Mouse (Mus musculus) heart, embryonic 12.5 days (tissue): Measurements from ENCODE around the gene Glt8d1. TPM values are rescaled to one million over a fixed set of nuclear protein-coding genes. Genes with fewer than 3 reads are reported as not detected.

ENCODE experiments used
- polyA plus RNA-seq: library from polyadenylated mRNA; unstranded; fragments of >200 nt; fragmentation: Nextera tagmentation; extraction: Ambion mirVana; gene quantifications from 2 replicates; pipeline ENCODE4 v1.2.1, GENCODE M21; 2016

The Glt8d1 gene
- polyA plus RNA-seq, 1 experiment from 2014 or later = 57.1 TPM

Other genes starting within 250 kb of the Glt8d1 start
- gene Tmem110, start 175.8 kb upstream of the Glt8d1 start, polyA plus RNA-seq = 19.1 and 21.1 TPM in 2 replicates
- gene Mustn1, start 122.2 kb upstream of the Glt8d1 start, polyA plus RNA-seq = 2.3 and 2.6 TPM in 2 replicates
- gene Itih4, start 114.9 kb upstream of the Glt8d1 start, polyA plus RNA-seq = 0.17 TPM in 1 of 2 replicates, not detected in the other
- 1.4 and 2.2 TPM in 2 replicates for gene Itih3, start 77.6 kb upstream of the Glt8d1 start, polyA plus RNA-seq
- 0.10 TPM in 1 of 2 replicates, not detected in the other for gene Itih1, start 58.1 kb upstream of the Glt8d1 start, polyA plus RNA-seq
- gene Nek4, start 50.0 kb upstream of the Glt8d1 start, polyA plus RNA-seq = 5.1 and 7.4 TPM in 2 replicates
- gene Spcs1, start 272 bp downstream of the Glt8d1 start, polyA plus RNA-seq = 368 and 374 TPM in 2 replicates
- gene Pbrm1, start 17.7 kb downstream of the Glt8d1 start, polyA plus RNA-seq = 124 and 134 TPM in 2 replicates
- 75.3 and 79.5 TPM in 2 replicates for gene Gnl3, start 17.8 kb downstream of the Glt8d1 start, polyA plus RNA-seq
- gene Smim4, start 127.6 kb downstream of the Glt8d1 start, polyA plus RNA-seq = 62.6 and 68.6 TPM in 2 replicates
- 343 and 346 TPM in 2 replicates for gene Nt5dc2, start 129.7 kb downstream of the Glt8d1 start, polyA plus RNA-seq
- 48.3 and 56.7 TPM in 2 replicates for gene Stab1, start 167.2 kb downstream of the Glt8d1 start, polyA plus RNA-seq
- gene Tnnc1, start 206.9 kb downstream of the Glt8d1 start, polyA plus RNA-seq = 3,183 and 3,245 TPM in 2 replicates
- 446 and 471 TPM in 2 replicates for gene Nisch, start 215.5 kb downstream of the Glt8d1 start, polyA plus RNA-seq
- 0.34 and 0.50 TPM in 2 replicates for gene Sema3g, start 216.5 kb downstream of the Glt8d1 start, polyA plus RNA-seq
- 8.1 and 11.6 TPM in 2 replicates for gene Phf7, start 249.9 kb downstream of the Glt8d1 start, polyA plus RNA-seq